Mouse (Mus musculus) forebrain, embryonic 14.5 days (tissue): Measurements from ENCODE around the gene Bloc1s3. TPM values are rescaled to one million over a fixed set of nuclear protein-coding genes. Genes with fewer than 3 reads are reported as not detected.
A peak's percentile ranks its signal among the peaks of the same experiment; 100 is the strongest.

Experiments used
- ATAC-seq: fragments of 200-750 bp; cut with Nextera tagmentation; 2 replicates; pipeline ENCODE4 v1.8.0; 2017; ENCODE audit warnings: mild to moderate bottlenecking, moderate library complexity
- DNase-seq: peaks from one replicate; pipeline ENCODE4 v3.0.0-alpha.2; 2015; ENCODE audit warnings: low spot score
- H3K27ac ChIP-seq: fragments of 300-500 bp; sonication (generic); 2 replicates; pipeline ENCODE4 v1.5.1; 2014; ENCODE audit warnings: low read depth, mild to moderate bottlenecking, control low read depth, low read length, moderate library complexity
- H3K27me3 ChIP-seq: fragments of 300-500 bp; sonication (generic); replicated peaks from 2 replicates; pipeline ENCODE4 v1.6.1; 2014; ENCODE audit warnings: low read length, control low read depth, mixed read lengths; ENCODE audit not compliant: control insufficient read depth, insufficient read depth
- H3K36me3 ChIP-seq: fragments of 300-500 bp; sonication (generic); 2 replicates; pipeline ENCODE4 v1.6.1; 2014; ENCODE audit warnings: low read length, control low read depth; ENCODE audit not compliant: control insufficient read depth, insufficient read depth
- H3K4me1 ChIP-seq: fragments of 300-500 bp; sonication (generic); 2 replicates; pipeline ENCODE4 v1.6.1; 2014; ENCODE audit warnings: antibody characterized with exemption, low read length, control low read depth; ENCODE audit not compliant: control insufficient read depth, insufficient read depth
- H3K4me2 ChIP-seq: fragments of 300-500 bp; sonication (generic); 2 replicates; pipeline ENCODE4 v1.6.1; 2014; ENCODE audit warnings: mild to moderate bottlenecking, control low read depth, low read length
- H3K4me3 ChIP-seq: fragments of 300-500 bp; sonication (generic); 2 replicates; pipeline ENCODE4 v1.5.1; 2014; ENCODE audit warnings: low read depth, low read length, control low read depth
- H3K9ac ChIP-seq: fragments of 300-500 bp; sonication (generic); 2 replicates; pipeline ENCODE4 v1.6.1; 2014; ENCODE audit warnings: mild to moderate bottlenecking, low read length, control low read depth, moderate library complexity
- H3K9me3 ChIP-seq: fragments of 300-500 bp; sonication (generic); replicated peaks from 2 replicates; pipeline ENCODE4 v1.6.1; 2016; ENCODE audit warnings: low read length, control low read depth, mixed read lengths; ENCODE audit not compliant: control insufficient read depth
- WGBS: fragments of 180-500 bp; shearing (Covaris S2); extraction: QIAGEN DNeasy Blood & Tissue Kit; methylation state at CpG from one replicate; pipeline ENCODE4 v1.1.7; 2014; 5-methylcytosine and 5-hydroxymethylcytosine counted together
- polyA plus RNA-seq: library from polyadenylated mRNA; unstranded; fragments of >200 nt; fragmentation: Nextera tagmentation; extraction: Ambion mirVana; gene quantifications from 2 replicates; pipeline ENCODE4 v1.2.1, GENCODE M21; 2014

Gene Bloc1s3
- polyA plus RNA-seq, 1 experiment from 2014 or later = 2.3 TPM

- Histone ChIP-seq H3K27me3 (no peaks in the 10 kb centered on the region; the same call in none of the 2 replicates), H3K4me2 (no peak within 1 kb of the TSS), H3K4me1 (peaks cover 3% of the 10 kb centered on the region; the same call in 1 of the 2 replicates), H3K4me3 (no peak within 1 kb of the TSS), H3K9ac (no peak within 1 kb of the TSS), H3K27ac (no peak within 1 kb of the TSS), H3K36me3 (no peaks in the 10 kb centered on the region), H3K9me3 (no peaks in the 10 kb centered on the region)
- ATAC-seq = no peak
- no peak for DNase-seq
- WGBS = 30% methylated on average over 5 of the region's 6 CpGs
These were observed 45.2 kb downstream of the Bloc1s3 start, which contains the start of gene Exoc3l2 for GRCm38 (mm10) chr7:19462884-19463381. Gene Exoc3l2 (plus strand): TSS chr7:19463331.

- H3K4me1 ChIP-seq = peaks cover 6% of the 10 kb centered on the region
- ATAC-seq (no peak), DNase-seq (no peak)
- no peaks in the 10 kb centered on the region for H3K36me3 ChIP-seq
- H3K9ac ChIP-seq = no peak overlapping the region
- 58% methylated on average over 4 of the region's 4 CpGs for WGBS
- H3K9me3 ChIP-seq = no peaks in the 10 kb centered on the region
- H3K27me3 ChIP-seq = no peaks in the 10 kb centered on the region; the same call in none of the 2 replicates
- H3K27ac ChIP-seq = no peak overlapping the region
- no peak overlapping the region for H3K4me2 ChIP-seq
- H3K4me3 ChIP-seq = no peak overlapping the region
These were observed 45.7 kb downstream of the Bloc1s3 start for GRCm38 (mm10) chr7:19462443-19462842.

GRCm38 (mm10) chr7:19461488-19461887, 46.7 kb downstream of the Bloc1s3 start:
- Histone ChIP-seq H3K9me3 (no peaks in the 10 kb centered on the region), H3K27ac (no peak overlapping the region), H3K36me3 (peaks cover 4% of the 10 kb centered on the region; the same call in 1 of the 2 replicates), H3K4me3 (no peak overlapping the region), H3K4me1 (peaks cover 13% of the 10 kb centered on the region), H3K27me3 (no peaks in the 10 kb centered on the region; the same call in none of the 2 replicates), H3K4me2 (no peak overlapping the region), H3K9ac (no peak overlapping the region)
- 12% methylated on average over 6 of the region's 6 CpGs for WGBS
- DNase-seq (peak; percentile 85), ATAC-seq (no peak)

GRCm38 (mm10) chr7:19460500-19460899, 47.7 kb downstream of the Bloc1s3 start:
- H3K4me2 ChIP-seq = no peak overlapping the region
- DNase-seq = no peak
- no peak overlapping the region for H3K9ac ChIP-seq
- peaks cover 7% of the 10 kb centered on the region; the same call in 1 of the 2 replicates for H3K36me3 ChIP-seq
- H3K9me3 ChIP-seq = no peaks in the 10 kb centered on the region
- no peak for ATAC-seq
- H3K27me3 ChIP-seq = no peaks in the 10 kb centered on the region; the same call in none of the 2 replicates
- 67% methylated on average over 1 of the region's 1 CpGs for WGBS
- H3K4me3 ChIP-seq = no peak overlapping the region
- peaks cover 13% of the 10 kb centered on the region for H3K4me1 ChIP-seq
- no peak overlapping the region for H3K27ac ChIP-seq

GRCm38 (mm10) chr7:19459144-19459870, 48.9 kb downstream of the Bloc1s3 start:
- peaks cover 13% of the 10 kb centered on the region for H3K4me1 ChIP-seq
- peak overlapping the region; percentile 88 for H3K9ac ChIP-seq
- DNase-seq (no peak), ATAC-seq (no peak)
- peaks cover 7% of the 10 kb centered on the region; the same call in 1 of the 2 replicates for H3K36me3 ChIP-seq
- 21% methylated on average over 6 of the region's 6 CpGs for WGBS
- H3K27ac ChIP-seq = peak overlapping the region; percentile 82
- H3K4me3 ChIP-seq = peak overlapping the region; percentile 93
- H3K27me3 ChIP-seq = no peaks in the 10 kb centered on the region
- H3K9me3 ChIP-seq = no peaks in the 10 kb centered on the region
- peak overlapping the region; percentile 74 for H3K4me2 ChIP-seq

GRCm38 (mm10) chr7:19458591-19459111, 49.5 kb downstream of the Bloc1s3 start, which contains the start of gene Mark4:
Gene Mark4 (minus strand): TSS chr7:19458821.
- DNase-seq (peak; percentile 88), ATAC-seq (peak; percentile 91)
- H3K4me3 ChIP-seq = peak within 1 kb of the TSS; percentile 93
- H3K36me3 ChIP-seq = peaks cover 7% of the 10 kb centered on the region; the same call in 1 of the 2 replicates
- H3K4me2 ChIP-seq = peak within 1 kb of the TSS; percentile 74
- no peaks in the 10 kb centered on the region for H3K9me3 ChIP-seq
- peaks cover 13% of the 10 kb centered on the region for H3K4me1 ChIP-seq
- peak within 1 kb of the TSS; percentile 82 for H3K27ac ChIP-seq
- H3K9ac ChIP-seq = peak within 1 kb of the TSS; percentile 88
- 2% methylated on average over 32 of the region's 42 CpGs for WGBS
- no peaks in the 10 kb centered on the region for H3K27me3 ChIP-seq

GRCm38 (mm10) chr7:19458072-19458486, 50.1 kb downstream of the Bloc1s3 start:
- peak; percentile 73 for ATAC-seq
- under 1% methylated on average over 31 of the region's 31 CpGs for WGBS
- H3K27me3 ChIP-seq = no peaks in the 10 kb centered on the region
- peak; percentile 66 for DNase-seq
- peak overlapping the region; percentile 88 for H3K9ac ChIP-seq
- peak overlapping the region; percentile 63; the same call in 1 of the 2 replicates for H3K27ac ChIP-seq
- H3K9me3 ChIP-seq = no peaks in the 10 kb centered on the region
- H3K4me2 ChIP-seq = peak overlapping the region; percentile 74
- H3K4me3 ChIP-seq = peak overlapping the region; percentile 93
- peaks cover 12% of the 10 kb centered on the region; the same call in 1 of the 2 replicates for H3K36me3 ChIP-seq
- peaks cover 13% of the 10 kb centered on the region for H3K4me1 ChIP-seq

- H3K27ac ChIP-seq = peak overlapping the region; percentile 63; the same call in 1 of the 2 replicates
- peak overlapping the region; percentile 74 for H3K4me2 ChIP-seq
- H3K36me3 ChIP-seq = peaks cover 12% of the 10 kb centered on the region; the same call in 1 of the 2 replicates
- H3K9me3 ChIP-seq = no peaks in the 10 kb centered on the region
- peak overlapping the region; percentile 88 for H3K9ac ChIP-seq
- peak overlapping the region; percentile 93 for H3K4me3 ChIP-seq
- 10% methylated on average over 14 of the region's 14 CpGs for WGBS
- ATAC-seq (peak; percentile 2; the same call in 1 of the 2 replicates), DNase-seq (no peak)
- peaks cover 13% of the 10 kb centered on the region for H3K4me1 ChIP-seq
- no peaks in the 10 kb centered on the region for H3K27me3 ChIP-seq
These were observed 50.6 kb downstream of the Bloc1s3 start for GRCm38 (mm10) chr7:19457414-19458071.
